Mouse (Mus musculus) stomach, embryonic 16.5 days (tissue): ENCODE data around the gene 4931414P19Rik. TPM values are rescaled to one million over a fixed set of nuclear protein-coding genes. Genes with fewer than 3 reads are reported as not detected.

Experiments
- ATAC-seq: fragments of 200-750 bp; cut with Nextera tagmentation; 2 replicates; pipeline ENCODE4 v1.8.0; 2017; ENCODE audit warnings: moderate number of reproducible peaks, moderate TSS enrichment; ENCODE audit not compliant: insufficient read depth, low FRiP score
- H3K27ac ChIP-seq: fragments of 300-500 bp; sonication (generic); 2 replicates; pipeline ENCODE4 v1.5.1; 2014; ENCODE audit warnings: low read length
- H3K27me3 ChIP-seq: fragments of 300-500 bp; sonication (generic); 2 replicates; pipeline ENCODE4 v1.6.1; 2014; ENCODE audit warnings: low read length, control low read depth, mixed read lengths; ENCODE audit not compliant: control insufficient read depth, insufficient read depth
- H3K36me3 ChIP-seq: fragments of 300-500 bp; sonication (generic); 2 replicates; pipeline ENCODE4 v1.6.1; 2014; ENCODE audit warnings: low read length; ENCODE audit not compliant: control insufficient read depth, insufficient read depth
- H3K4me1 ChIP-seq: fragments of 300-500 bp; sonication (generic); 2 replicates; pipeline ENCODE4 v1.6.1; 2014; ENCODE audit warnings: low read length, control low read depth, mixed read lengths; ENCODE audit not compliant: control insufficient read depth, insufficient read depth
- H3K4me2 ChIP-seq: fragments of 300-500 bp; sonication (generic); 2 replicates; pipeline ENCODE4 v1.6.1; 2014; ENCODE audit warnings: low read depth, low read length, mixed read lengths
- H3K4me3 ChIP-seq: fragments of 300-500 bp; sonication (generic); replicated peaks from 2 replicates; pipeline ENCODE4 v1.5.1; 2014; ENCODE audit warnings: mild to moderate bottlenecking, low read length
- H3K9ac ChIP-seq: fragments of 300-500 bp; sonication (generic); 2 replicates; pipeline ENCODE4 v1.6.1; 2014; ENCODE audit warnings: low read length
- H3K9me3 ChIP-seq: fragments of 300-500 bp; sonication (generic); replicated peaks from 2 replicates; pipeline ENCODE4 v1.6.1; 2016; ENCODE audit warnings: low read length, control low read depth; ENCODE audit not compliant: control insufficient read depth
- WGBS: fragments of 180-500 bp; shearing (Covaris S2); extraction: QIAGEN DNeasy Blood & Tissue Kit; methylation state at CpG from one replicate; pipeline ENCODE4 v1.1.7; 2014; 5-methylcytosine and 5-hydroxymethylcytosine counted together
- polyA plus RNA-seq: library from polyadenylated mRNA; unstranded; fragments of >200 nt; fragmentation: Nextera tagmentation; extraction: Ambion mirVana; gene quantifications from 2 replicates; pipeline ENCODE4 v1.2.1, GENCODE M21; 2015

The 4931414P19Rik gene
- polyA plus RNA-seq, 1 experiment from 2014 or later, result 8.2 TPM

DNA sequence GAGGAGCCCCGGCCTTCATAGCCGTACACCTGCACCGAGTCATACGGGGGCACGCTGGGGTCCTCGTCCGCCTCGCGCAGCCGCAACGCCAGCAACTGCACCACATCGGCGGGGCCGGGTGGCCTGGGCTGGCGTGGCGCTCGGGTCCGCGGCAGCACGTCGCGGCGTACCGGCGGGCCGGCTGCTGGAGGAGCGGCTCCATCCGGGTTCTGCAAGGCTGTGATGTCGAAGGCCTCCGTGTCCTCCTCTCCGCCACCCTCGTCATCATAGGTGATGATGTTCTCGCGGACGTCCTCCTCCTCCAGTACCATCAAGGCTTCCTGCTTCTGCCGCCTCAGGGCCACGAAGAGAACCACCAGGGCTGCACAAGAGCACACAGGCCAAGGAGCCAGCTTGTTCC lies 26.5 kb upstream of the 4931414P19Rik start:
- WGBS, result 90% methylated on average over 37 of the region's 37 CpGs

DNA sequence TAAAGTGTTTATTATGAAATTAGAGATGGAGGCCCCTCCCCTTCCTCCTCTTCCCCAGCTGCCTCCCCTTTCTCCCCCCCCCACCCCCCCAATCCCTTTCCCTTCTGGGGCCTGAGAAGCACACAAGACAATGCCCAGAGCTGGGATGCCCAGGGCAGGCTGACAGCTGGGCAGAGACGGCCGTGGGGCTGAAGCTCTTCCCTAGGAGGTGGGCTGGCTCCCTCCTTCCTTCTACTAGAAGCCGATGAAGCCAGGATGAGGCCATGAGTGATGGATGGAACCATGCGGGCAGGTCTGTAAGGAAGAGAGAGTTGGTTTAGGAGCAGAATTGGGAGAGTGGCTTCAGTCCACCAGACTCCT lies 25.4 kb upstream of the 4931414P19Rik start:
- H3K4me1 ChIP-seq, result no peaks in the 10 kb centered on the region
- H3K9me3 ChIP-seq, result no peaks in the 10 kb centered on the region
- no peak overlapping the region for H3K4me2 ChIP-seq
- H3K36me3 ChIP-seq, result peaks cover 10% of the 10 kb centered on the region; the same call in 1 of the 2 replicates
- 59% methylated on average over 4 of the region's 4 CpGs for WGBS
- H3K9ac ChIP-seq, result no peak overlapping the region; the same call in 1 of the 2 replicates
- H3K27me3 ChIP-seq, result no peaks in the 10 kb centered on the region
- 0 out of 2 replicates have a peak, but pooled peaks have one; percentile 27 for ATAC-seq
- no peak overlapping the region for H3K27ac ChIP-seq
- no peak overlapping the region for H3K4me3 ChIP-seq

More for the DNA sequence above, 26.5 kb upstream of the 4931414P19Rik start:
- H3K9me3 ChIP-seq, result no peaks in the 10 kb centered on the region
- H3K4me1 ChIP-seq, result no peaks in the 10 kb centered on the region
- H3K27me3 ChIP-seq, result no peaks in the 10 kb centered on the region
- H3K36me3 ChIP-seq, result peaks cover 10% of the 10 kb centered on the region; the same call in 1 of the 2 replicates
- H3K9ac ChIP-seq, result no peak overlapping the region
- no peak overlapping the region for H3K4me3 ChIP-seq
- H3K4me2 ChIP-seq, result no peak overlapping the region
- H3K27ac ChIP-seq, result no peak overlapping the region
- no peak for ATAC-seq

DNA sequence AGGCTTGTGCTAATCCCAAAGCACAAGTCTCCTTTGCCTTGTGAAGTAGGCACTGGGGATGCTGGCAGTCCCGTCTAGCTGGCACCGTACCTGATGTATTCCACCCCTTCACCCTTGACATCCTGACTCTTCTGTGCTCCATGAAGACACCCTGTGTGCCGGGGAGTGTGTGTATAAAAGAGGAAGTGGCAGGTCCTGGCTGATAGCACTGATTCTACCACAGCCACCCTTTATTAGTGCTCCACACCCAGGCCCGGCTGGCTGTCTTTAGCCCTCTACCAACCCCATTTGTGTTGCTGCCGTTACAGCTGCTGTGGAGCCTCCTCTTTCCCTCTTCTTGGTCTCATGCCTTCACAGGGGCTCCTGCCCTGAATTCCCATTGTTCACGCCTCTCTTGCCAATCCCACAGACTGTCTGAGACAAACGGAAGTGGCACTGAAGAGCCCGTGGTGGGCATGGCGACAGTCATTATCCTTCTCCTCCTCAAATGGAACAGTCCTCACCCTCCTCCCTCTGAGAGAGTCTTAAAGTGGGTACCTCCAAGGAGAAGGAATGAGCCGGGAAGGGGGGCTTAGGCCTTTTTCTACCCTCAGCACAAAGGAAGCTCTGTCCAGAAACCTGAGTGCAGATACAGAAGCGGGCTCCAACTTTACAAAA lies 24.9 kb upstream of the 4931414P19Rik start:
- H3K4me2 ChIP-seq, result no peak overlapping the region
- no peak for ATAC-seq
- no peaks in the 10 kb centered on the region for H3K27me3 ChIP-seq
- H3K4me1 ChIP-seq, result no peaks in the 10 kb centered on the region
- no peak overlapping the region for H3K9ac ChIP-seq
- no peaks in the 10 kb centered on the region for H3K9me3 ChIP-seq
- peaks cover 10% of the 10 kb centered on the region; the same call in 1 of the 2 replicates for H3K36me3 ChIP-seq
- WGBS, result 82% methylated on average over 11 of the region's 11 CpGs
- no peak overlapping the region for H3K27ac ChIP-seq
- H3K4me3 ChIP-seq, result no peak overlapping the region

DNA sequence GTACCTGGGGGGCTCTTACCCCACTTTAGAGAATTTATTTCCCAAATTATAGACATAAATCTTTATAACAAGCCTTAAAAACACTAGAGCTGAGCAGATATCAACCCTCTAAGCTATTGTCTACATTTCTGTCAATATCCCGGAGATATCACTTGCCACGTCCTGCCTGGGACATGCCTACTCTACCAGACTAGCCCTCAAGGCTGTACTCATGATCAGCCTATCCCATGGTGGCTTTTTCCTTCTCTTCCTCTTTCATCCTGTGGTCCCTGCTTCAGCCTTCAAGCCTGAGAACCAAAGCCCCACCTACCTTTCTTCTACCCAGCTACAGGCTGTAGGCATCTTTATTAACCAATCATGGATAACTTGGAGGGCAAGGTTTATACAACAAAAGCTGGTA lies 24.0 kb upstream of the 4931414P19Rik start:
- 81% methylated on average over 2 of the region's 2 CpGs for WGBS
- Histone ChIP-seq H3K27ac (no peak overlapping the region), H3K9me3 (no peaks in the 10 kb centered on the region), H3K4me2 (no peak overlapping the region), H3K4me3 (no peak overlapping the region), H3K27me3 (no peaks in the 10 kb centered on the region), H3K9ac (no peak overlapping the region), H3K4me1 (no peaks in the 10 kb centered on the region), H3K36me3 (peaks cover 10% of the 10 kb centered on the region; the same call in 1 of the 2 replicates)
- no peak for ATAC-seq

DNA sequence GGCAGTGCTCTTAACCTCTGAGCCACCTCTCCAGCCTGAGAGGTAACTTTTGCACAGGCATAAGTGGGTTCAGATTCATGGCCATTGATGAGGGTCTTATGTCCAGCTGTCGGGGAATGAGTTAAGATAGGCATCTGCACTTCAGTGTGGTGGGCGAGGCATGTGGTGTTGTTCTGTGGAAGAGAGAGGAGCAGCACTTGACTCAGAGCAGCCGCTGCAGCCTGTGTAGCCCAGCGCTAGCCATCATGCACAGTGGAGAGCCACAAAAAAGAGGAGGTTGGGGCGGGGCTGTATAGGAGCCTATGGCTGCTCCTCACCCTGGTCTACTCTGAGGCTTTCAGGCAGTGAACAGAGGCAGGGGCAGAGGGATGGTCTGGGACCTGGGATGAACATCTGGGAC lies 22.3 kb upstream of the 4931414P19Rik start:
- Histone ChIP-seq H3K27ac (no peak overlapping the region), H3K27me3 (no peaks in the 10 kb centered on the region), H3K9me3 (no peaks in the 10 kb centered on the region), H3K9ac (no peak overlapping the region), H3K4me1 (no peaks in the 10 kb centered on the region), H3K4me3 (no peak overlapping the region), H3K36me3 (peaks cover 10% of the 10 kb centered on the region; the same call in 1 of the 2 replicates), H3K4me2 (no peak overlapping the region)
- ATAC-seq, result no peak
- 69% methylated on average over 5 of the region's 5 CpGs for WGBS

DNA sequence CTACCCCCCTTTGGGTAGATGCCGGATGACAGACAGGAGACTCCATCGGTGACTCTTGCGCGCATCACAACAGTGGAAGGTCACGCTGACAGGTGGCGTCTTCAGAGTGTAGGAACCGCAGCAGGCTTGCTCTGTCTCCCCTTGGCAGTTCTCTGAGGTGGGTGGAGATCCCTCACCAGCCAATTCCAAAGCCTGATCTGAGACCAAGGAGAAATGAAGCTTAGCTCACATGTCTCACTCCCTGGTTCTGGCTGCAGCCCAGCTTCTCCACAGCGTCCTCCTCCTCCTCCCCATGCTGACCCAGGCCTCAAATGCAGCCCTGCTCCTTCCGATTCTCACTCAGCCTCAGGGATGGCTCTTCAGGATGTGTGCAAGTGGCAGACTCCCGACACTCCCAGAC lies 19.2 kb upstream of the 4931414P19Rik start:
- no peaks in the 10 kb centered on the region for H3K27me3 ChIP-seq
- H3K4me1 ChIP-seq, result no peaks in the 10 kb centered on the region
- no peak overlapping the region for H3K4me3 ChIP-seq
- H3K9me3 ChIP-seq, result no peaks in the 10 kb centered on the region
- H3K9ac ChIP-seq, result no peak overlapping the region
- no peak overlapping the region for H3K4me2 ChIP-seq
- 64% methylated on average over 10 of the region's 10 CpGs for WGBS
- H3K27ac ChIP-seq, result no peak overlapping the region
- H3K36me3 ChIP-seq, result no peaks in the 10 kb centered on the region
- no peak for ATAC-seq

DNA sequence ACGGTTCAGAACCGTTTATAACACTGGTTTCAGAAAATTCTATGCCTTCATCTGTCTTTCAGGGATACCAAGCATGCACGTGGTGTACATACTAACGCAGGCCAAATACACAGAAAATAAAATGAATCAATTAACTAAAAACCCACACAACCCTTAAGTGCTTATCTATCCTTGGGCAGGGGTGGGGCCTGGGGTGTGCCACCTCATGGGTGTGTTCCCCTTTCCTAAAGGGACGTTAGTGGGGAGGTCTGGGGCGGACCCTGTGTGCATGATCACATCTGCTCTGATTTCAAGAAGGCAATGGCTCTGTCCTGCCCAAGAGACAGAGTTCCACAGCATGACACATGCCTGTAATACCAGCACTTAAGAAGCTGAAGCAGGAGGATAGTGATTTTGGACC lies 17.5 kb upstream of the 4931414P19Rik start:
- 77% methylated on average over 6 of the region's 6 CpGs for WGBS
- Histone ChIP-seq H3K4me1 (no peaks in the 10 kb centered on the region), H3K27me3 (no peaks in the 10 kb centered on the region), H3K9me3 (no peaks in the 10 kb centered on the region), H3K36me3 (no peaks in the 10 kb centered on the region), H3K4me2 (no peak overlapping the region), H3K9ac (no peak overlapping the region), H3K4me3 (no peak overlapping the region), H3K27ac (no peak overlapping the region)
- no peak for ATAC-seq

DNA sequence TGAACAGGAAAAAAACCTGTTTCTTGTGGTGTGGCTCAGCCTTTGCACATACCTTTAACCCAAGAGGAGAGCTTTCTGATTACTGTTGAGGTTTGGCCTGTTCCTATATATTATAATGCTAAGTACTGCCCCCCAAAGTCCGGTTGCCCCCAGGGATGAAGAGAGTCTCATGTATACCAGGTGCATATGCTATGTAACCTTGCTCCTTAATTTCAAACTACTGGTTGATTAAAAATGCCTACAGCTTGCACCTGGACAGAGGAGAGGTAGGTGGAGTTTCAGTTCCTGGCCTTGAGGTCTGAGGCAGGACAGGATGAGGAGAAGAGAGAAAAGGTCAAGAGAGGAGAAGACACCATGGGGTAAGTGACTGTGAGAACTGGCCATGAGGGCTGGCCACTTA lies 15.3 kb upstream of the 4931414P19Rik start, which contains the start of gene Psmb11:
Gene Psmb11 (plus strand): TSS at position 301 of the 400 bp plus-strand sequence.
- Histone ChIP-seq H3K9me3 (no peaks in the 10 kb centered on the region), H3K4me3 (no peak within 1 kb of the TSS), H3K4me2 (no peak within 1 kb of the TSS), H3K27me3 (no peaks in the 10 kb centered on the region), H3K4me1 (peaks cover 4% of the 10 kb centered on the region; the same call in 1 of the 2 replicates), H3K9ac (no peak within 1 kb of the TSS), H3K27ac (no peak within 1 kb of the TSS), H3K36me3 (no peaks in the 10 kb centered on the region)
- WGBS, result 90% methylated on average over 1 of the region's 1 CpGs
- ATAC-seq, result no peak

DNA sequence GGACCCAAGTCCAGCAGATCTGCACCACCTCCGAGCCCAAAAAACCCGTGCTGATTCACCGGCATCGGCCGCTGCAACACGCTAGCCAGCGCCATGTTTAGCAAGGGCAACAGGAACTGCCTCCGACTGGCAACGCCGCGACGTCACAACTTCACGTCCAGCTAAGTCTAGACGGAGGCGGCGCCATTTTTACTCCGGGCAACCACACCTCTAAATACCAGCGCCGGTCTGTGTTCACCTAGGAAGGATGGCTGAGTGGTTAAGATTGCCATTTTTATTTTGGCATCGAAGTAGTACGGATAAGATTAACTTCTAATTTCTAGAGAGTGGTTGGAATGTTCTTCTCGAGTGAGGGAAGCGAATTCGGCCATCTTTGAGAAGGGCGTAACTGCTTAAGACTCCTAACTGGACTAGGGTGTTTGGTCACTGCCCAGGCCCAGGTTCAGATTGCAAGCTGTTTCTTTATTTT lies 12.1 kb upstream of the 4931414P19Rik start, which contains the start of gene Psmb5:
Gene Psmb5 (minus strand): TSS at position 126 of the 469 bp plus-strand sequence.
- Histone ChIP-seq H3K4me1 (peaks cover 4% of the 10 kb centered on the region; the same call in 1 of the 2 replicates), H3K27me3 (no peaks in the 10 kb centered on the region), H3K4me3 (peak within 1 kb of the TSS; percentile 91), H3K4me2 (peak within 1 kb of the TSS; percentile 61), H3K9ac (peak within 1 kb of the TSS; percentile 95), H3K9me3 (no peaks in the 10 kb centered on the region), H3K27ac (peak within 1 kb of the TSS; percentile 67), H3K36me3 (0 out of 2 replicates have a peak, but pooled peaks cover 1% of the 10 kb centered on the region)
- WGBS, result under 1% methylated on average over 25 of the region's 25 CpGs
- ATAC-seq, result peak; percentile 91
